Mouse (Mus musculus): ENCODE results near the gene Cd300ld3. TPM values are rescaled to one million over a fixed set of nuclear protein-coding genes. Genes with fewer than 3 reads are reported as not detected.
"Not testable (repeated sequence)": the region's sequence is repeated elsewhere in the genome, so short reads cannot be mapped to it uniquely, and the experiment has no call there.

The Cd300ld3 gene
- total RNA-seq, 2 experiments from 2014 or later, result 3.9 to 4.7 TPM

DNA sequence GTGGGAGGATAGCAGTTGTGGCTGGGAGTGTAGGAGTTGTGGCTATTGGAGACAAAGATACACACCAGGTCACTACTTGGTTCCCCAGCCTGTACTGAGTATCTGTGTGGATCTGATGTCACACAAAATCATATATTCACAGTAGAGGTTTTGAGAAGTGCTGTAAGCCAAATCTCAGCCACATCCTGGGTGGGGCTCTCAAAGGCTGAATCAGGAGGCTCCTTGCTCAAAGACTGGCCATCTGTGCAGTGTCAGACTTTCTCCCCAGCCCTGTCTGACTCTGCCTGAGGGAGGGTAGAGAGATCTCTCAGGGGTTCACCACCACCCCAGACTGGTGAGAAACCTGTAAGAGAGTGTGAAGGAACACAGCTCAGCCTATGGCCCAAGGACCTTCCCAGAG is 6.3 kb upstream of the Cd300ld3 start:
- DNase-seq (ENCODE audit: low spot score in 2 of 2), result no peak

GRCm38 (mm10) chr11:115052991-115053390 is 4.8 kb upstream of the Cd300ld3 start:
- DNase-seq (ENCODE audit: low spot score in 2 of 2), result no peak

DNA sequence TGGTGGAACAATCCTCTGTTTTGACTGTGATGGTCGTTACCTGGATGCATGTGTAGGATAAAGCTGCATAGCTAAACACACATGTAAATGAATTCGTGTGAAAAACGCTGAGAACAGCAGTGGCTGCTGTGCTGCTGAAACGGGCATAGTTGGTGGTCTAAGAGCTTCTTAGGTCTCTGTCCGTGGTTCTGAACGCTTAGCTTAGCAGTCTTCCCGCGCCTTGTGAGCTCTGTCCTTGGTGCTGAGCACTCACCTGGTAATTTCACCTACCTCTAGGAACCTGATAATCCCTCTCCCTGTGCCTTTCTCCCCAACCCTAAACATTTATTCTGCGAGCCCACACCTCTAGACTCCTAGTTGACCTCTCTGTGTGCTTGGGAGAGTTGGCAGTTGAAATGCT is 4.0 kb upstream of the Cd300ld3 start:
- no peak for DNase-seq (ENCODE audit: low spot score in 2 of 2)

GRCm38 (mm10) chr11:115049282-115049895 is 1.2 kb upstream of the Cd300ld3 start:
- no peak for DNase-seq (ENCODE audit: low spot score in 2 of 2)

GRCm38 (mm10) chr11:115037669-115038068 is 10.5 kb downstream of the Cd300ld3 start, which contains the start of gene Cd300ld5:
TSS of gene Cd300ld5 (minus strand) at chr11:115037769.
- not testable (repeated sequence) for DNase-seq (ENCODE audit: low spot score in 2 of 2)

DNA sequence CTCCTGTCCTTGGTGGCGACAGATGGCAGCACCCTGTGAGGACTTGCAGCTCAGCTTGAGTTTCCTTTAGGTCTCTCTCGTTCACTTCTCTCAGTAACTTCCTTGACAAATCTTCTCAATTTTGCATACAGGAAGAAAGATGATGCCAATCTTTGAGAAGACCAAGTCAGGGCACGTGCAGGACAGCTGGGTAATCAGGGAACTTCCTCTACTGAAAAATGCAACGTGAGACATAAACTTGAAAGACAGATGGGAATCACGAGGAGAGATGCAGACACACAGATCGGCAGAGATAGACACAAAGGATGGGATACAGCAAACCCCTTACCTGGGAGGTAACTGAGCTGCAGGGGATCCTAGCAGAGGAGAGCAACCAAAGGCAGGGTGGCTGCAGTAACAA is 21.3 kb downstream of the Cd300ld3 start, which contains the start of gene Cd300ld4:
Cd300ld4 (minus strand) TSS at position 101 of the 400 bp plus-strand sequence.
- DNase-seq (ENCODE audit: low spot score in 2 of 2), result not testable (repeated sequence)

DNA sequence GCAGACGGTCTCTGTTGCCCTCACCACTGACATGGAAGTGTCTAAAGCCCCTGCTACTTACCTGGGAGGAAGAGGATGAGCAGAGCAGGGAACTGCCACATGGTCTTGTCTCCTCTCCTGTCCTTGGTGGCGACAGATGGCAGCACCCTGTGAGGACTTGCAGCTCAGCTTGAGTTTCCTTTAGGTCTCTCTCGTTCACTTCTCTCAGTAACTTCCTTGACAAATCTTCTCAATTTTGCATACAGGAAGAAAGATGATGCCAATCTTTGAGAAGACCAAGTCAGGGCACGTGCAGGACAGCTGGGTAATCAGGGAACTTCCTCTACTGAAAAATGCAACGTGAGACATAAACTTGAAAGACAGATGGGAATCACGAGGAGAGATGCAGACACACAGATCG is 32.1 kb downstream of the Cd300ld3 start, which contains the start of gene Cd300ld2:
Cd300ld2 (minus strand) TSS at position 101 of the 400 bp plus-strand sequence.
- not testable (repeated sequence) for DNase-seq (ENCODE audit: low spot score in 2 of 2)

GRCm38 (mm10) chr11:115004070-115004469 is 44.1 kb downstream of the Cd300ld3 start:
- DNase-seq (ENCODE audit: low spot score in 2 of 2), result no peak

DNA sequence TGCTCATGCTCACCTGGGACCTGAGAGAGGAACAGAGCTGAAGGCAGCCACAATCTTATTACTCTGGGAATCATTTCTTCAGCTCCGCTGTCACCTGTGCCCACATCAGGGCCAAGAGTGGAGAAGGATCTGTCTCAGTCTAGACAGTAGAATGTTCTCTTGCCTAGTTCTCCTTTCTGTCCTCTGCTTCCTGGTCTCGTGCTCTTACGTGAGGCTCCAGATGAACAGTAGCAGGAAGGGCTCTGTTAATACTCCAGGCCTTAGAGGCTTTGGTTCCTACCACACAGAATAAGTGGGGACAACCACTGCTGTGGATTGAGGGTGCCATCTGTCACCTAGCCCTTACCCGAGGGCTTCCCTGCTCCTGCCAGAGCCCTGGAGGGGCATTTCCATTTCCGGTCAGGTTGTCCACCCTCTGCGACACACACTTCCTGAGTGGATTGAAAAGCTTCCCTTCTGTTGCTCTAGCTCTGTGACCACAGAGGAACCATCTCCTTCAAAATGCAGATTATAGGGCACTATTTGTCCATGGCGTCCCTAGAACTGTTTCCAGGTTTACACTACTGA is 46.7 kb downstream of the Cd300ld3 start, which contains the start of gene Cd300c2:
Cd300c2 (minus strand) TSS at position 407 of the 567 bp plus-strand sequence.
- no peak for DNase-seq (ENCODE audit: low spot score in 2 of 2)

Other genes with a start within 250 kb of the Cd300ld3 start
- not detected for gene Gpr142, start 249.5 kb downstream of the Cd300ld3 start, total RNA-seq (2021)
- gene Gprc5c, start 197.3 kb downstream of the Cd300ld3 start, total RNA-seq (2021), result 10 to 100 TPM; 51.0 to 57.9 TPM
- 1 to 10 TPM; 1.3 to 2.0 TPM for gene Cd300a, start 158.4 kb downstream of the Cd300ld3 start, total RNA-seq (2021)
- gene Cd300lb, start 114.0 kb downstream of the Cd300ld3 start, total RNA-seq (2021), result 1 to 10 TPM in 1 of 2 experiments, under 1 TPM in 1; 0.49 to 1.1 TPM
- gene Cd300c, start 79.3 kb downstream of the Cd300ld3 start, total RNA-seq (2021), result not detected
- under 1 TPM; 0.36 to 0.47 TPM for gene Cd300ld, start 58.5 kb downstream of the Cd300ld3 start, total RNA-seq (2021)
- 1 to 10 TPM; 1.6 to 2.2 TPM for gene Cd300c2, start 46.5 kb downstream of the Cd300ld3 start, total RNA-seq (2021)
- not detected for gene Cd300ld2, start 32.2 kb downstream of the Cd300ld3 start, total RNA-seq (2021)
- gene Cd300ld4, start 21.4 kb downstream of the Cd300ld3 start, total RNA-seq (2021), result 1 to 10 TPM in 1 of 2 experiments, not detected in 1; 1.4 TPM
- gene Cd300ld5, start 10.6 kb downstream of the Cd300ld3 start, total RNA-seq (2021), result 1 to 10 TPM; 2.5 to 3.2 TPM
- under 1 TPM in 1 of 2 experiments, not detected in 1; 0.29 TPM for gene Cd300e, start 13.8 kb upstream of the Cd300ld3 start, total RNA-seq (2021)
- 1 to 10 TPM; 1.0 to 1.3 TPM for gene Rab37, start 43.0 kb upstream of the Cd300ld3 start, total RNA-seq (2021)
- under 1 TPM; 0.49 TPM for gene Cd300lf, start 85.6 kb upstream of the Cd300ld3 start, total RNA-seq (2021)
- gene Slc9a3r1, start 114.9 kb upstream of the Cd300ld3 start, total RNA-seq (2021), result 10 to 100 TPM; 10.9 to 12.4 TPM
- 1 to 10 TPM; 8.5 to 9.8 TPM for gene Tmem104, start 139.1 kb upstream of the Cd300ld3 start, total RNA-seq (2021)
- gene Nat9, start 139.4 kb upstream of the Cd300ld3 start, total RNA-seq (2021), result 10 to 100 TPM; 16.4 to 17.9 TPM
- gene Grin2c, start 218.8 kb upstream of the Cd300ld3 start, total RNA-seq (2021), result not detected
- 1 to 10 TPM; 6.7 to 7.7 TPM for gene Fdxr, start 228.6 kb upstream of the Cd300ld3 start, total RNA-seq (2021)
- under 1 TPM; 0.34 to 0.37 TPM for gene Fads6, start 249.3 kb upstream of the Cd300ld3 start, total RNA-seq (2021)

Data from gastrocnemius, postnatal 4 days (tissue).